Mouse (Mus musculus) skeletal muscle tissue, adult 2 months (tissue): ENCODE measurements around the gene Ssty1.
"Not testable (repeated sequence)": the region's sequence is repeated elsewhere in the genome, so short reads cannot be mapped to it uniquely, and the experiment has no call there.

Source experiments
- DNase-seq: peaks from one replicate; pipeline ENCODE4 v3.0.0-alpha.2; 2012; ENCODE audit warnings: low read depth, low spot score

Ssty1 gene

DNA sequence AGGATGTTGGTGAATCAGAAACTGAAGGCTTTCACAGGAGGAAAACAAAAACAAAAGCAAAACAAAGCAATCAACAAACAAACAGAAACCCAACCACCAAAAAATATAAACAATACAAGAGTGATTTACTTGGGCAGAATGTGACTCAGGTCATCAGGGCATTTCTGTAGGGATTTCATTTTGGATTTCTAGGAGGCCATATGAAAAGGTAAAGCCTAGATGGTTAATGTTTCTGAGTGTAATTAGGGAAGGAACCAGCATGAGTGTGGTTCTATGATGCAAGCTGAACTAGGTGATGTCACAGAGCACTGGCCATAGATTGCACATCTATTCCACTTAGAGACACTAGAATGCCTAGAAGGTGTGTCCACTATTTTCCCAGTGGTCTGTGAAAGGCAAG is at the start of gene Ssty1:
Ssty1 (plus strand) TSS at position 301 of the 400 bp plus-strand sequence.
- DNase-seq, result not testable (repeated sequence)

DNA sequence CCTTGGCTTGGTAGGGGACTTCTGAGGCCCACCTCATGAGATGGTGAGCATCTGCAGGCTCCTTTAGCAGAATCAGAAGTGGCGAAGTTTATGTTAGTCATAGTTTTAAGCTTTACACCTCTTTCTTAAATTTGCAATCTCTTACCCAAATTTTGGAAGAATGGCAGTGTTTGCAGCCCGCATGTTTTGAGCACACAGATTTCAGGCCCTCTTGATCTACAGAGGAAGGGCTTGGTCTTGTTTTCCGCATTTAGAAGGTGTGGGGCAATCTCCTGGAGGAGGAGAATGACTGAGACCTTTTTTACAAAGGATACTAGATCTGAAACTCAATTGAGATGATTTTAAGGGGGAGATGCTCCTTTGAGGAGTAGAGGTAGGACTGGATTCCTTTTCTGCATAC is 27.2 kb upstream of the Ssty1 start, which contains the start of gene Gm21764:
Gm21764 (minus strand) TSS at position 101 of the 400 bp plus-strand sequence.
- DNase-seq, result not testable (repeated sequence)
